Mouse (Mus musculus) lung, embryonic 16.5 days (tissue): ENCODE measurements around the gene Apon. TPM values are rescaled to one million over a fixed set of nuclear protein-coding genes. Genes with fewer than 3 reads are reported as not detected.
"Not testable (repeated sequence)": the region's sequence is repeated elsewhere in the genome, so short reads cannot be mapped to it uniquely, and the experiment has no call there.

Source experiments
- ATAC-seq: fragments of 200-750 bp; cut with Nextera tagmentation; 2 replicates; pipeline ENCODE4 v1.8.0; 2017; ENCODE audit warnings: low read depth, mild to moderate bottlenecking, moderate library complexity
- H3K27ac ChIP-seq: fragments of 300-500 bp; sonication (generic); 2 replicates; pipeline ENCODE4 v1.5.1; 2014; ENCODE audit warnings: mild to moderate bottlenecking, control low read depth, low read length
- H3K27me3 ChIP-seq: fragments of 300-500 bp; sonication (generic); 2 replicates; pipeline ENCODE4 v1.6.1; 2014; ENCODE audit warnings: low read depth, low read length, mixed read lengths; ENCODE audit not compliant: control insufficient read depth, insufficient read depth
- H3K36me3 ChIP-seq: fragments of 300-500 bp; sonication (generic); 2 replicates; pipeline ENCODE4 v1.6.1; 2014; ENCODE audit warnings: low read length; ENCODE audit not compliant: control insufficient read depth, insufficient read depth
- H3K4me1 ChIP-seq: fragments of 300-500 bp; sonication (generic); replicated peaks from 2 replicates; pipeline ENCODE4 v1.6.1; 2014; ENCODE audit warnings: low read length, mixed read lengths; ENCODE audit not compliant: control insufficient read depth, insufficient read depth
- H3K4me2 ChIP-seq: fragments of 300-500 bp; sonication (generic); 2 replicates; pipeline ENCODE4 v1.6.1; 2014; ENCODE audit warnings: low read depth, low read length, control low read depth
- H3K4me3 ChIP-seq: fragments of 300-500 bp; sonication (generic); 2 replicates; pipeline ENCODE4 v1.5.1; 2014; ENCODE audit warnings: mild to moderate bottlenecking, low read length, control low read depth
- H3K9ac ChIP-seq: fragments of 300-500 bp; sonication (generic); 2 replicates; pipeline ENCODE4 v1.6.1; 2014; ENCODE audit warnings: low read length, control low read depth
- H3K9me3 ChIP-seq: fragments of 300-500 bp; sonication (generic); 2 replicates; pipeline ENCODE4 v1.6.1; 2016; ENCODE audit warnings: low read length; ENCODE audit not compliant: control insufficient read depth
- WGBS: fragments of 180-500 bp; shearing (Covaris S2); extraction: QIAGEN DNeasy Blood & Tissue Kit; methylation state at CpG from one replicate; pipeline ENCODE4 v1.1.7; 2014; 5-methylcytosine and 5-hydroxymethylcytosine counted together
- polyA plus RNA-seq: library from polyadenylated mRNA; unstranded; fragments of >200 nt; fragmentation: Nextera tagmentation; extraction: Ambion mirVana; gene quantifications from 2 replicates; pipeline ENCODE4 v1.2.1, GENCODE M21; 2015

The Apon gene
- polyA plus RNA-seq, 1 experiment from 2014 or later, result 0.14 TPM

- no peaks in the 10 kb centered on the region for H3K4me1 ChIP-seq
Observed at GRCm38 (mm10) chr10:128263393-128264310, 9.8 kb downstream of the Apon start.

GRCm38 (mm10) chr10:128268371-128268770 is 14.5 kb downstream of the Apon start, which contains the start of gene Apof:
Gene Apof (plus strand): TSS chr10:128268671.
- no peaks in the 10 kb centered on the region for H3K27me3 ChIP-seq
- 0 out of 2 replicates have a peak, but pooled peaks cover 5% of the 10 kb centered on the region for H3K4me1 ChIP-seq
- H3K27ac ChIP-seq, result no peak within 1 kb of the TSS
- ATAC-seq, result no peak
- H3K36me3 ChIP-seq, result no peaks in the 10 kb centered on the region
- WGBS, result 57% methylated on average over 6 of the region's 6 CpGs
- H3K9me3 ChIP-seq, result no peaks in the 10 kb centered on the region
- H3K4me3 ChIP-seq, result no peak within 1 kb of the TSS
- H3K4me2 ChIP-seq, result no peak within 1 kb of the TSS
- no peak within 1 kb of the TSS for H3K9ac ChIP-seq

More at GRCm38 (mm10) chr10:128263393-128264310, 9.8 kb downstream of the Apon start:
- no peaks in the 10 kb centered on the region for H3K36me3 ChIP-seq
- H3K9me3 ChIP-seq, result no peaks in the 10 kb centered on the region
- no peak overlapping the region for H3K27ac ChIP-seq
- H3K4me3 ChIP-seq, result no peak overlapping the region
- ATAC-seq, result no peak
- no peaks in the 10 kb centered on the region for H3K27me3 ChIP-seq
- no peak overlapping the region for H3K9ac ChIP-seq
- no peak overlapping the region for H3K4me2 ChIP-seq
- WGBS, result 63% methylated on average over 6 of the region's 6 CpGs

GRCm38 (mm10) chr10:128269206-128269910 is 15.5 kb downstream of the Apon start:
- 89% methylated on average over 16 of the region's 16 CpGs for WGBS
- no peaks in the 10 kb centered on the region for H3K27me3 ChIP-seq
- no peaks in the 10 kb centered on the region for H3K36me3 ChIP-seq
- 0 out of 2 replicates have a peak, but pooled peaks cover 5% of the 10 kb centered on the region for H3K4me1 ChIP-seq
- H3K4me2 ChIP-seq, result peak overlapping the region; percentile 73
- H3K9ac ChIP-seq, result peak overlapping the region; percentile 75; the same call in 1 of the 2 replicates
- no peaks in the 10 kb centered on the region for H3K9me3 ChIP-seq
- H3K27ac ChIP-seq, result no peak overlapping the region
- no peak for ATAC-seq
- H3K4me3 ChIP-seq, result no peak overlapping the region

- H3K4me1 ChIP-seq, result 0 out of 2 replicates have a peak, but pooled peaks cover 5% of the 10 kb centered on the region
- H3K27ac ChIP-seq, result peak within 1 kb of the TSS; percentile 63
- no peaks in the 10 kb centered on the region for H3K9me3 ChIP-seq
- ATAC-seq, result peak; percentile 100
- peak within 1 kb of the TSS; percentile 73 for H3K4me2 ChIP-seq
- H3K9ac ChIP-seq, result peak within 1 kb of the TSS; percentile 75
- H3K4me3 ChIP-seq, result peak within 1 kb of the TSS; percentile 69
- H3K36me3 ChIP-seq, result no peaks in the 10 kb centered on the region
- H3K27me3 ChIP-seq, result no peaks in the 10 kb centered on the region
- WGBS, result under 1% methylated on average over 43 of the region's 43 CpGs
Observed at GRCm38 (mm10) chr10:128270287-128270841, 16.5 kb downstream of the Apon start, which contains the start of gene Stat2. Gene Stat2 (plus strand): TSS chr10:128270559.

GRCm38 (mm10) chr10:128270866-128271265 is 17.0 kb downstream of the Apon start:
- Histone ChIP-seq H3K4me2 (peak overlapping the region; percentile 63), H3K4me3 (peak overlapping the region; percentile 69), H3K36me3 (no peaks in the 10 kb centered on the region), H3K9ac (peak overlapping the region; percentile 74), H3K4me1 (0 out of 2 replicates have a peak, but pooled peaks cover 5% of the 10 kb centered on the region), H3K27ac (peak overlapping the region; percentile 63; the same call in 1 of the 2 replicates), H3K9me3 (no peaks in the 10 kb centered on the region), H3K27me3 (no peaks in the 10 kb centered on the region)
- WGBS, result 34% methylated on average over 7 of the region's 7 CpGs
- no peak for ATAC-seq

GRCm38 (mm10) chr10:128271883-128272282 is 18.0 kb downstream of the Apon start:
- Histone ChIP-seq H3K9ac (no peak overlapping the region), H3K4me2 (no peak overlapping the region), H3K4me1 (0 out of 2 replicates have a peak, but pooled peaks cover 5% of the 10 kb centered on the region), H3K36me3 (no peaks in the 10 kb centered on the region), H3K9me3 (no peaks in the 10 kb centered on the region), H3K27me3 (no peaks in the 10 kb centered on the region), H3K27ac (no peak overlapping the region), H3K4me3 (no peak overlapping the region)
- ATAC-seq, result no peak
- WGBS, result 64% methylated on average over 2 of the region's 2 CpGs

GRCm38 (mm10) chr10:128272819-128273439 is 19.0 kb downstream of the Apon start:
- not testable (repeated sequence) for H3K27me3 ChIP-seq, H3K9ac ChIP-seq, H3K27ac ChIP-seq, H3K4me1 ChIP-seq, H3K9me3 ChIP-seq, H3K4me3 ChIP-seq, H3K4me2 ChIP-seq, ATAC-seq, H3K36me3 ChIP-seq
- WGBS, result 92% methylated on average over 4 of the region's 7 CpGs

- ATAC-seq, result not testable (repeated sequence)
- WGBS, result 91% methylated on average over 1 of the region's 1 CpGs
Observed at GRCm38 (mm10) chr10:128275374-128275773, 21.5 kb downstream of the Apon start.

More at GRCm38 (mm10) chr10:128275374-128275773, 21.5 kb downstream of the Apon start:
- not testable (repeated sequence) for H3K4me3 ChIP-seq, H3K27ac ChIP-seq, H3K27me3 ChIP-seq, H3K4me1 ChIP-seq, H3K36me3 ChIP-seq, H3K4me2 ChIP-seq, H3K9me3 ChIP-seq, H3K9ac ChIP-seq
